Mouse (Mus musculus) monocyte, adult 2 months (primary cell): ENCODE data around the gene Ifna1.
A peak's percentile ranks its signal among the peaks of the same experiment; 100 is the strongest.
"Not testable (repeated sequence)": the region's sequence is repeated elsewhere in the genome, so short reads cannot be mapped to it uniquely, and the experiment has no call there.

ENCODE experiments used
- DNase-seq, 2 experiments: peaks; one replicate each; pipeline ENCODE4 v3.0.0; 2022; ENCODE audit warnings: low spot score in 2 of 2, low read depth in 1 of 2

Gene Ifna1

GRCm38 (mm10) chr4:88849698-88850097, at the start of gene Ifna1:
TSS of gene Ifna1 (plus strand) at chr4:88850087.
- no peak for DNase-seq

- not testable (repeated sequence) for DNase-seq
Measured at GRCm38 (mm10) chr4:88802954-88803353, 46.9 kb upstream of the Ifna1 start, which contains the start of gene Gm13287. TSS of gene Gm13287 (plus strand) at chr4:88803254.

DNA sequence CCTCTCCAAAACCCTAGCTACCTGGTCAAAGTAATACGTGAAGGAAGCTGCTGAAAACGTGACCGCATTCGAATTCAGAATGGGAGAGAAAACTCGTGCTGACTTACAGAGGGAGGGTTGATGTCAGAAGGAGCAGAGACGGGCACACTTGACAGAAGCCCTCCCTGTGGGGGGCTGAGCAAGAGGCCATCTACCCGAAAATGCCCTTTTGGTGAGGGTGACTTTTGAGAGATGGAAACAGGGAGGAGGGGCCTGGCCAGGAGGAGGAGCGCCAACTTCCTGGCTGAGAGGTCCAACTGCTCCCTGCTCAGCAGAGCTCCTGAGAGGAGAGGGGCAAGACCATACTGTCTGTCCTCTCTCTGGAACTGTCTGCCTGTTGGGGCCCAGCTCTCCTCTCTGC, 44.7 kb upstream of the Ifna1 start, which contains the start of gene Gm13288:
Gene Gm13288 (plus strand): TSS at position 301 of the 400 bp plus-strand sequence.
- DNase-seq: not testable (repeated sequence)

DNA sequence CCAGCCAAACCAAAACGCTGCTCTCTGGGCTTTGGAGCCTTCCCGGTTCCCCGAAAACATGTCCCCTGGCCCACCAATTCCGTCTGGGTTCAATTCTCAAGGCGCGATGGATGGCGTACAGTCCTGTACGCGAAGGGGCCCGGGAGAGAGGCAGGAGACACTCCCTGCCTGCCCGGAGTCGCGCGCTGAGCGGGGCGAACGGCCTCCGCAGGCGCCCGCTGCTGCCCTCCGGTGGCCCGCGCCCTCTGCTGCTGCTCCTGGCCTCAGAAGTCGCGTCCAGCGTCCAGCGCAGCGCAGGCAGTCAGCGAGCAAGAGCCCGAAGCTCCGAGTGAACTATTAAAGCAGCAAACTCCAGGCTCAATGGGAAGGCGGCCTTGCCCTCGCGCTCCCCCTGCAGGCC, 44.1 kb upstream of the Ifna1 start:
- DNase-seq: peak in 1 of 2 experiments; percentile 2

- DNase-seq: no peak
Measured at GRCm38 (mm10) chr4:88815928-88816327, 34.0 kb upstream of the Ifna1 start, which contains the start of gene Ifna7. TSS of gene Ifna7 (plus strand) at chr4:88816228.

GRCm38 (mm10) chr4:88819659-88820058, 30.2 kb upstream of the Ifna1 start, which contains the start of gene Ifna11:
TSS of gene Ifna11 (plus strand) at chr4:88819959.
- no peak for DNase-seq

DNA sequence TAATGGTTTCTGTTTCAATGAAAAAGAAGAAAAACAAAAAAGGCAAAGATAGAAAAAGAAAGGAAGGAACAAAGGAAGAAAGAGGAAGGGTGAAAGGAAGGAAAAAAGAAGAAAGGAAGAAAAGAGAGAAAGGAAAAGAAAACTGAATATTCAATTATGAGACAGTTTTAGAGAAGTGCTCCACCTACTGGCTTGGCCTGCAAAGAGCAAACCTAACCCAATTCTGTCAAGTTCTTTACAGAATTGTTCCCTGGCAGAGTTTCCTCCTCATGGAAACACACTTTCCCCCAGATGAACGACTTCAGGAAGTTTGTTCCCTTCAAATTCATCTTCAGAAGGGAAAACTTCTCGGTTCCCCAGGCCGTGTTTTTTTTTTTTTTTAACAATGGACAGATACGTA, 26.9 kb upstream of the Ifna1 start:
- DNase-seq: no peak

GRCm38 (mm10) chr4:88827116-88827515, 22.8 kb upstream of the Ifna1 start, which contains the start of gene Ifna6:
TSS of gene Ifna6 (plus strand) at chr4:88827416.
- DNase-seq: not testable (repeated sequence)

DNA sequence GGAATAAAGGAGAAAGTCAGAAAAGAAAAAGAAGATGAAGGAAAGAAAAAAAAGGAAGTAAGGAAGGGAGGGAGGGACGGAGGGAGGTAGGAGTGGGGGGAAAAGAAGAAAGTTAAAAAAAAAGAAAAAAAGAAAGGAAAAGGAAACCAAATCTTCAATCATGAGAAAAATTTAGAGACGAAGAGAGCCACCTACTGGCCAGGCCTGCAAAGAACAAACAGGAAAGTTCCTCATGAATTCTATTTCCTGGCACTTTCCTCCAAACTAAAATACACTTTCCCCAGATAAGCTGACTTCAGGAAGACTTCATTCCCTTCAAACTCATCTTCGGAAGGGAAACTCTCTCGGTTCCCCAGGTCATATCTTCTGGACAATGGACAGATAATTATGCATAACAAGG, 19.4 kb upstream of the Ifna1 start:
- no peak for DNase-seq

DNA sequence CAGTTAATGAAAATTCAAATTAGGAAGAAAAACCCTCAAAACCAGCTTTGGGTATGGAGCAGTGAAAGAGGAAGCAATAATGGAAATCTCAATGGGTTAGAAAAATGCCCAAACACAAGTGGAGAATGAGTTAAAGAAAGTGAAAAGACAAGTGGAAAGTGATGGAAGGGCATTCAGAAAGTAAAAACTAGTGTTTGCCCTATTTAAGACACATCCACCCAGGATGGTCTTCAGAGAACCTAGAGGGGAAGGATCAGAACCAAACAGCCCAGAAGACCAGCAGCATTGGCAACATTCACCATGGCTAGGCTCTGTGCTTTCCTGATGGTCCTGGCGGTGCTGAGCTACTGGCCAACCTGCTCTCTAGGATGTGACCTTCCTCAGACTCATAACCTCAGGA, 14.7 kb upstream of the Ifna1 start, which contains the start of gene Ifna5:
Gene Ifna5 (plus strand): TSS at position 301 of the 400 bp plus-strand sequence.
- DNase-seq: not testable (repeated sequence)

- DNase-seq: no peak
Measured at GRCm38 (mm10) chr4:88838828-88839227, 11.1 kb upstream of the Ifna1 start.

DNA sequence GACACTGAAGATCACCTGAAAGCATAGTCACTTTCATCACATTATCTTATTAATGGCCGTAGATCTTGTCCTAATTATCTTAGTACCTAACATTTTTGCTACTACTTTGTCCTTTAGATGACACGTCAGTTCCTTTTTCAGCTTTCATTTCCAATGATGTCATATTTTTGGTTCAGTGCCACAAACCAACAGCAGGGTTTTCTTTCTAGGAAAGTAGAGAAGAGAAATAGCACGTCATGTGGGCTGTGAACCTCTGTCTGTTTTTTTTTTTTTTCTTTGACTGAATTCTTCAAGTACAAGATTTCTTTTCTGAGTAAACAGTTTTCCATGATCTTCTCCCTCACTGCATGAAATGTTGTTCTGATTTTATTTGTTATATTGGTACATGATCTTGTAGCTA, 9.8 kb upstream of the Ifna1 start:
- no peak for DNase-seq

DNA sequence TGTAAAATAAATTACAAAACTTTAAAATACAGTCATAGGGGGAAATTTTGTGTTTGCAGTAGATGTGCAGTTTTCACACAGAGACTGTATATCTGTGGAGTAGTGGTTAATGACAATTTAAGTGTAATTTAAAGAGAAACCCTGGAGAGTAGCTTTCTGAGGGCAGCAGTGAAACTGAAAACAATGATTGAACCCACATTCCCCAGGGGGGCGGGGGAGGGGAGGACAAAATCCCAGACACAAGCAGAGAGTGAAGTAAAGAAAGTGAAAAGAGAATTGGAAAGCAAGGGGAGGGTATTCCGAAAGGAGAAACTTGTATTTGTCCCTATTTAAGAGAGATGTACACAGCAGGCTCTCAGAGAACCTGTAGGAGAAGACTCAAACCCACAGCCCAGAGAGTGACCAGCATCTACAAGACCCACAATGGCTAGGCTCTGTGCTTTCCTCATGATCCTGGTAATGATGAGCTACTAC, 8.4 kb upstream of the Ifna1 start, which contains the start of gene Ifna4:
Gene Ifna4 (plus strand): TSS at position 424 of the 474 bp plus-strand sequence.
- DNase-seq: no peak

DNA sequence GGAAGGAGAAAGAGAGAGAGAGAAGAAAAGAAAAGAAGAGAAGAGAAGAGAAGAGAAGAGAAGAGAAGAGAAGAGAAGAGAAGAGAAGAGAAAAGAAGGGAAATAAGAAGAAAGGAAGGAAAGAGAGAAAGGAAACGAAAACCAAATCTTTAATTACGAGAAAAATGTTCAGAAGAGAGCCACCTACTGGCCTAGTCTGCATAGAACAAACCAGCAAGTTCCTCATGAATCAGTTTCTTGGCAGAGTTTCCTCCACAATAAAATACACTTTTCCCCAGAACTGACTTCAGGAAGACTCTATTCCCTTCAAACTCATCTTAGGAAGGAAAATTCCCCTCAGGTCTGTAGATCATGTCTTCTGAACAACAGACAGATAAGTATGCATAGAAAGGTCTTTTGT, 4.6 kb upstream of the Ifna1 start:
- no peak for DNase-seq

DNA sequence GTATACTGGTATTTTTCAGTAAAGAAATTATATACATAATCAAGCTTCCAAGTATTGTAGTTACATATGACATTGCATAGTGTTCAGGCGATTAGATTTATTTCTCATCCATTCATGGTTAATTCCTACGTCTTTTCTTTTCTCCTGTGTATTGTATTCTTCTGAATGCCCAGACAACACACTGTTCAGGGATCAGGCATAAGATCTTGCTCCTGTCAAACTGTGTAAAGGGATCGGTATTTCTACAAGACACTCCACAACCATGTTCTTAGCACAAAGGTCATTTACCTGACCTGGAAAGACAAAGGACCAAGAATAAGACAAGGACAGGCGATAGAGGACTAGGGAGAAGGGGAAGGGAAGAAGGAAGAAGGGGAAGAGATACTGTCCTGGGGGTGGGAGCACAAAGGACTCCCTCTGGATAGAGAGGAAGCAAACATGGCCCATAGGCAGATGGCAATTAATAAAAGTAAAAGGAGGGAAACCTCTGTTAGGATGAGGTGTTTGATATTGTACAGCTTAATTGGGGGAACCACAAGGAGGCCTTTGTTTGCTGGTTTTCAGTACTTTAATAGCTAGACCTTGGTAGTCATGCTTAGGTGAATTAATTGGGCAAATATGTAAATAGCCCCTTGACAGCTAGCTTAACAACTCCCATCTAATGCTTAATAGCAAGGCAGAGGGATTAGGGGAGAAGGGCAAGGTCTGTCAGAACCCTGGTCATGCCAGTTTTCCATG, 1.3 kb downstream of the Ifna1 start:
- no peak for DNase-seq

DNA sequence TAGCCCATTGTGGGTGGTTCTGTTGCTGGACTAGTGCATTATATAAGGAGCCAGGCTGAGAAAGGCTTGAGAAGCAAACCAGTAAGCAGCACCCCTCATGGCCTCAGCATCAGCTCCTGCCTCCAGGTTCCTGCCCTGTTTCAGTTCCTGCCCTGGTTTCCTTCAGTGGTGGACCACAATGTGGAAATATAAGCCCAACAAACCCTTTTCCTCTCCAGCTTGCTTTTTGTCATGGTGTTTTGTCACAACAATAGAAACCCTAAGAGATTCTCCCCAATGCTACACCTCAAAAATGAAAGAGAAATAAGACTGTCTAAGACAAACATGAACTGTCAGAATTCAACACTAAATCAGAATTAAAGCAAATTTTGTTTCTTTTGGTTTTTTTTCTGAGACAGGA, 9.3 kb downstream of the Ifna1 start:
- DNase-seq: no peak

- no peak for DNase-seq
Measured at GRCm38 (mm10) chr4:88863309-88863708, 13.4 kb downstream of the Ifna1 start.

DNA sequence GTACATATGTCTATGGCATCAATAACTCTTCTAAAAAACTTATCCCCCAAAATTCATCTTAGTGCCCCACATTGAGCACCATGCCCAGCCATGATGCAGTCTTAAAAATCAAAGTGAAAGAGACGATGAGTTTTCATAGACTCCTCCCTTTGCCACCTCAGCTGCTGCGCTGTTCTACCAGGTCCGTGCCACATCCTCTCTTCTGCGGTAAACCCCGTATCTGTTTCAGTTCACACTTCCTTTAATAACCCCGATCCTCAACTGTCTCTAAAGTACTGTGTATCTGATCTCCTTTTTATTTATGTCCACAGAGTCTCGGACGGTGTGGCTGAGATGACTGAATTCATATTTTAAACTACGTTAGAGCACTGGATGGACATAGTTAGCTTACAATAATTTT, 14.7 kb downstream of the Ifna1 start:
- DNase-seq: peak; percentile 42 to 49

DNA sequence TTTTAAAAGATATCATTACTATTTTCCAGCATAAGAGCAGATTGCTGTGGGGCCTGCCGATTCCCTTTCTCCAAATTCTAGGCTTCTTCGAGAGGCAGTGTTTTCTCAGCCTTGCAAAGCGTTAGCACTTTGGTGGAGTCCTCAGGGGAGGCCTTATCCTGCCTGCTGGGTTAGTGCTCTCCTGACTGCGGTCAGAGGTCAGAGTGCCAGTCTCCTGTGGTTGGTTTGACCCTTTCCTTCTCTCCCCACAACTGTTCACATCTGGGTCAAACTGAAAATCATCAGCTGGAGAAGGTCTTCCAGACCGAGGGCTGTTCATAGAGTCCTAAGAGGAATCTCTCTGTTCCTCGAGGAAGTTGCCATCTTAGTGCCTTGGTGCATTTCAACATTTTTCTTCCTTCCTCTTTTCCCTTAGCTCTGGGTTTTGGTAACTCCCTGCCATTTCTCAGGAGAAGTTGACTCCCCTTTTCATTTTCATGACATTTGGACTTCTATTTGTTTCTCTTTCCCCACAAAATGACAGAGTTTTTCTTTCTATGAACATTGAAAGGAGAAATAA, 15.2 kb downstream of the Ifna1 start:
- DNase-seq: no peak

DNA sequence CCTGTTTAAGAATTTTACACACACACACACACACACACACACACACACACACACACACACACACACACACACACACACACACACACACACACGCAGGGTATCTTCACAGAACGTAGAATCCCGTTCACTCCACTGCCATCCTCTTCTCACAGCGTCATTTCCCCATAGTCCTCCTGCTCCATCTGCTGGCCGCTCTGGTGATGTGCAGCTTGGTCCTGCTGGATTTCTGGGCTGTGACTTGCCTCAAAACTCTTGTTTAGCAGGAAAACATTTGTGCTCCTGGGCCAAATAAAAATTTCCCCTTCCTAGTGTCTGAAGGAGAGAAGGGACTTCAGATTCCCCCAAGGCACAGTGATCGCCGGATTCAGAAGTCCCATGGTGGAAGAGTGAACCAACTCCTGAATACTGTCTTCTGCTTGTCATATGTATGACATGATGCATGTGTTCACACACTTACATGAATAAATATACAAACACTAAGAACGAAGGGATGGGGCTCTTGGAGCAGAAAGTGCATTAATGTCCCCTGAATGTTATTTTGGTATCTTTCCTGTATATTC, 17.6 kb downstream of the Ifna1 start:
- DNase-seq: peak; percentile 53 to 68

DNA sequence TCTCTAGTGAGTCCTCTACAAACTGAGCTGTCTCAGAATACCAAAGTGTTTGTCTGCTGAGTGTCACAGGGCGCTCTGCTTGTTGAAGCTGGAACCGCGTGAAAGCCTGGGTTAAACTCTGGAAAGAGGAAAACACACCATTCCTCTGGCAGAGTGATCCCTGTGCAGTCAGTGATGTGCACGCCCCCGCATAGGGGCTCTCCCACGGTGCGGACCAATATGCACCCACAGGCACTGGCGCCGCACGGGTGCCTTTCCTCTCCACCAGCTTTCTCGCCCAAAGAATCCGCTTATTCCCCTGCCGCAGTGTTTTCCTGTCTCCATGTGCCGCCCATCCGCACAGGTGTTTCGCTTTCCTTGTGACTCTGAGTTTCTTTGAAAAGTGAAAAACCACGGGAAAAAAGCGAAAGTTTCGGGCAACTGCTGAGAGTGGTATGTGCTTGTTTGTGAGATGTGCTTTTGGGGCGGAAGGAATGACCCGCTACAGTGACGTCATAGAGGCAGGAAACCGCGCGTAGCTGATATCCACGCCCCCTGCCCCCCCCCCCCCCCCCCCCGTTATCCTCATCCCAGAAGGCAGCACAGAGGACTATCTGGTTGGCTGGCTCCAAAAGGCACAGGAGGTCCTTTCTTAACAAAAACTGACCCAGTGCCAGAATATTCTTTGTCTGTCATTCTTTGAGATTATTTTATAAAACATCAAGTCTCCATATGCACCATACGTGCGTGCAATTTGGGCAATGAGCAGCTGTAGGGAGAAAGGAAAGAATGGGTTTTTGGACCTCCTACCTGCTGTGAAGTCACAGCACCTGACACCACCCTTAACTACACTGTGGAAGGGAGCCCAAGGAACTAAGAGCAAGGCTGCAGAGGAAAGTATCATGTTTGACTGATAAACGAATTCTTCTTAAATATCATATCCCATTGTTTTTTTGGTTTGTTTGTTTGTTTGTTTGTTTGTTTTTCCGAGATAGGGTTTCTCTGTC, 18.3 kb downstream of the Ifna1 start:
- DNase-seq: no peak
